Mouse (Mus musculus) spleen, adult 2 months (tissue): ENCODE results near the gene Fgfr2. TPM values are rescaled to one million over a fixed set of nuclear protein-coding genes. Genes with fewer than 3 reads are reported as not detected.

ENCODE experiments used
- DNase-seq, 2 experiments: peaks; one replicate each; pipeline versions ENCODE4 v3.0.0 to v3.0.0-alpha.2; 2012 to 2021; ENCODE audit warnings: low spot score in 2 of 2, low read depth in 1 of 2
- H3K27ac ChIP-seq: fragments of 200-500 bp; 2 replicates; pipeline ENCODE4 v1.5.1; 2012; ENCODE audit warnings: low read length, inconsistent platforms; ENCODE audit not compliant: insufficient read depth
- H3K27me3 ChIP-seq: fragments of 200-500 bp; 2 replicates; pipeline ENCODE4 v1.6.1; 2012; ENCODE audit warnings: mild to moderate bottlenecking, moderate library complexity, low read length, inconsistent platforms; ENCODE audit not compliant: control insufficient read depth, insufficient read depth
- H3K36me3 ChIP-seq: fragments of 200-500 bp; 2 replicates; pipeline ENCODE4 v1.6.1; 2012; ENCODE audit warnings: mild to moderate bottlenecking, low read length, inconsistent platforms; ENCODE audit not compliant: control insufficient read depth, insufficient read depth
- H3K4me1 ChIP-seq: fragments of 200-500 bp; 2 replicates; pipeline ENCODE4 v1.6.1; 2011; ENCODE audit warnings: inconsistent platforms; ENCODE audit not compliant: control insufficient read depth, insufficient read depth, insufficient read length
- H3K4me3 ChIP-seq: fragments of 200-500 bp; 2 replicates; pipeline ENCODE4 v1.5.1; 2011; ENCODE audit warnings: mild to moderate bottlenecking, inconsistent platforms; ENCODE audit not compliant: insufficient read depth, insufficient read length; ENCODE audit errors: extremely low read depth
- CTCF ChIP-seq: fragments of 200-500 bp; IDR thresholded peaks from 2 replicates; pipeline ENCODE4 v1.5.1; 2011; ENCODE audit warnings: mild to moderate bottlenecking, inconsistent platforms; ENCODE audit not compliant: insufficient read depth, insufficient read length, insufficient replicate concordance; ENCODE audit errors: extremely low read depth
- POLR2A ChIP-seq: fragments of 200-500 bp; IDR thresholded peaks from 2 replicates; pipeline ENCODE4 v1.6.1; 2011; ENCODE audit warnings: low read depth, low read length, inconsistent platforms
- WGBS: fragments of 180-500 bp; shearing (Covaris S2); methylation state at CpG from one replicate; pipeline ENCODE4 v1.1.7; 2018; 5-methylcytosine and 5-hydroxymethylcytosine counted together
- polyA plus RNA-seq: library from polyadenylated mRNA; depleted of rRNA; stranded (reverse); fragments of >200 nt; gene quantifications from 2 replicates; pipeline ENCODE4 v1.2.3, GENCODE M21; 2012

Fgfr2 gene
- polyA plus RNA-seq, 1 experiment: 1.6 TPM

GRCm38 (mm10) chr7:130381387-130381951 is 2741.7 kb downstream of the Fgfr2 start:
- H3K36me3 ChIP-seq: no peaks in the 10 kb centered on the region
- DNase-seq: no peak
- no peaks in the 10 kb centered on the region for H3K27me3 ChIP-seq
- no peak overlapping the region for H3K4me3 ChIP-seq
- H3K4me1 ChIP-seq: no peaks in the 10 kb centered on the region
- WGBS: 92% methylated on average over 8 of the region's 8 CpGs
- H3K27ac ChIP-seq: no peak overlapping the region
- TF ChIP-seq POLR2A (no peak), CTCF (no peak)

GRCm38 (mm10) chr7:130380769-130381355 is 2742.3 kb downstream of the Fgfr2 start:
- Histone ChIP-seq H3K4me1 (no peaks in the 10 kb centered on the region), H3K27me3 (no peaks in the 10 kb centered on the region), H3K27ac (no peak overlapping the region), H3K4me3 (no peak overlapping the region), H3K36me3 (no peaks in the 10 kb centered on the region)
- no peak for TF ChIP-seq CTCF
- TF ChIP-seq POLR2A: no peak
- 90% methylated on average over 8 of the region's 8 CpGs for WGBS
- no peak for DNase-seq

- 96% methylated on average over 7 of the region's 7 CpGs for WGBS
- H3K27me3 ChIP-seq: no peaks in the 10 kb centered on the region
Observed at GRCm38 (mm10) chr7:130380367-130380766, 2742.8 kb downstream of the Fgfr2 start.

GRCm38 (mm10) chr7:130379886-130380285 is 2743.3 kb downstream of the Fgfr2 start:
- Histone ChIP-seq H3K27me3 (no peaks in the 10 kb centered on the region), H3K36me3 (no peaks in the 10 kb centered on the region), H3K4me1 (no peaks in the 10 kb centered on the region), H3K27ac (no peak overlapping the region), H3K4me3 (no peak overlapping the region)
- no peak for TF ChIP-seq POLR2A
- no peak for TF ChIP-seq CTCF
- WGBS: 93% methylated on average over 5 of the region's 5 CpGs
- no peak for DNase-seq

More at GRCm38 (mm10) chr7:130380367-130380766, 2742.8 kb downstream of the Fgfr2 start:
- no peak for DNase-seq
- H3K4me3 ChIP-seq: no peak overlapping the region
- no peaks in the 10 kb centered on the region for H3K36me3 ChIP-seq
- no peak overlapping the region for H3K27ac ChIP-seq
- H3K4me1 ChIP-seq: no peaks in the 10 kb centered on the region
- TF ChIP-seq POLR2A (no peak), CTCF (no peak)

- Histone ChIP-seq H3K27me3 (no peaks in the 10 kb centered on the region), H3K4me3 (no peak overlapping the region), H3K27ac (no peak overlapping the region), H3K36me3 (no peaks in the 10 kb centered on the region), H3K4me1 (no peaks in the 10 kb centered on the region)
- WGBS: 56% methylated on average over 3 of the region's 3 CpGs
- DNase-seq: no peak
- TF ChIP-seq POLR2A: no peak
- TF ChIP-seq CTCF: no peak
Observed at GRCm38 (mm10) chr7:130378308-130378707, 2744.8 kb downstream of the Fgfr2 start.

- no peak for DNase-seq
- Histone ChIP-seq H3K27ac (no peak overlapping the region), H3K4me3 (no peak overlapping the region), H3K27me3 (no peaks in the 10 kb centered on the region), H3K4me1 (no peaks in the 10 kb centered on the region), H3K36me3 (no peaks in the 10 kb centered on the region)
- WGBS: 82% methylated on average over 9 of the region's 9 CpGs
- TF ChIP-seq POLR2A (no peak), CTCF (no peak)
Observed at GRCm38 (mm10) chr7:130374311-130374710, 2748.8 kb downstream of the Fgfr2 start.
